Mouse (Mus musculus) G1E (cell line): ENCODE data around the gene Hoxb7.

Source experiments
- CTCF ChIP-seq: IDR thresholded peaks from 2 replicates; pipeline ENCODE4 v1.5.1; 2012; ENCODE audit warnings: low read depth, low read length, inconsistent platforms, mixed read lengths
- GATA1 ChIP-seq: IDR thresholded peaks from 2 replicates; pipeline ENCODE4 v1.6.1; 2012; ENCODE audit warnings: borderline replicate concordance, low read length, inconsistent platforms, mixed read lengths

DNA sequence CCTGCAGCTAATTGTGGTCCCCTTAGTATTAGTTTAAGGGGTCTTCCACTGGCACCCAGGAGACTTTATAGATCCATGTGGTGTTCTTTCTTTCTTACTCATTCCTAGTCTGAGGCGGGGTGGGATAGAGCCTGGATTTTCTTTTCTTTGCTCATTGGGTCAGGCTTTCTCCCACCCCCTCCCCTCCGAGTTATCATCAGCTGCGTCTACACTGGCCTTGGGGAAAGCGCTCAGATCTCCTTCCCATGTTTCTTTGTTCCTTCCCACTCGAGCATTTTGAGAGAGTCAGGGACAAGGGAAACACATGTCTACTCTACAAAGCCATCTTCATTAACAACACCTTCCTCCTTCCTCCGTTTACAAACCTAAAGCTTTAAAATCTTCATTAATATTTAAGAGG is 50.6 kb downstream of the Hoxb7 start:
- no peak for TF ChIP-seq CTCF
- TF ChIP-seq GATA1, result no peak
